Mouse (Mus musculus) layer of hippocampus, adult 2 months (tissue): ENCODE data around the gene Efcab11. TPM values are rescaled to one million over a fixed set of nuclear protein-coding genes. Genes with fewer than 3 reads are reported as not detected.

ENCODE experiments used
- DNase-seq, 2 experiments: peaks; one replicate each; pipeline ENCODE4 v3.0.0; 2022; ENCODE audit warnings: low spot score in 2 of 2
- H3K27ac ChIP-seq: fragments of 200-600 bp; 2 replicates; pipeline ENCODE4 v1.8.1; 2022
- H3K4me3 ChIP-seq: fragments of 200-600 bp; 2 replicates; pipeline ENCODE4 v1.8.1; 2022; ENCODE audit warnings: mild to moderate bottlenecking
- CTCF ChIP-seq: fragments of 200-600 bp; conservative IDR thresholded peaks from 2 replicates; pipeline ENCODE4 v1.8.1; 2022; ENCODE audit warnings: antibody characterized with exemption, mild to moderate bottlenecking, moderate library complexity
- total RNA-seq, 2 experiments: library from RNA; stranded (reverse); gene quantifications; 2 replicates each; pipeline ENCODE4 v1.2.3; 2021

Gene Efcab11
- total RNA-seq, 2 experiments from 2014 or later: 0.34 to 0.84 TPM

- no peak for TF ChIP-seq CTCF
- Histone ChIP-seq H3K4me3 (no peak overlapping the region), H3K27ac (no peak overlapping the region)
- DNase-seq: no peak
Measured at GRCm38 (mm10) chr12:99749391-99749790, 134.8 kb downstream of the Efcab11 start.

- DNase-seq: no peak
- no peak overlapping the region for H3K4me3 ChIP-seq
- H3K27ac ChIP-seq: no peak overlapping the region
- no peak for TF ChIP-seq CTCF
Measured at GRCm38 (mm10) chr12:99741631-99742030, 142.6 kb downstream of the Efcab11 start.

GRCm38 (mm10) chr12:99739211-99739610 lies 145.0 kb downstream of the Efcab11 start:
- H3K27ac ChIP-seq: no peak overlapping the region
- no peak for TF ChIP-seq CTCF
- no peak for DNase-seq

GRCm38 (mm10) chr12:99738256-99738655 lies 146.0 kb downstream of the Efcab11 start:
- no peak overlapping the region for H3K27ac ChIP-seq
- H3K4me3 ChIP-seq: no peak overlapping the region
- TF ChIP-seq CTCF: no peak
- DNase-seq: no peak

More at GRCm38 (mm10) chr12:99739211-99739610, 145.0 kb downstream of the Efcab11 start:
- H3K4me3 ChIP-seq: no peak overlapping the region

- Histone ChIP-seq H3K4me3 (no peak overlapping the region), H3K27ac (no peak overlapping the region)
- no peak for DNase-seq
- no peak for TF ChIP-seq CTCF
Measured at GRCm38 (mm10) chr12:99736971-99737370, 147.3 kb downstream of the Efcab11 start.

GRCm38 (mm10) chr12:99735172-99735571 lies 149.1 kb downstream of the Efcab11 start:
- Histone ChIP-seq H3K27ac (no peak overlapping the region), H3K4me3 (no peak overlapping the region)
- no peak for DNase-seq
- TF ChIP-seq CTCF: no peak

- Histone ChIP-seq H3K4me3 (no peak overlapping the region), H3K27ac (no peak overlapping the region)
- DNase-seq: no peak
- no peak for TF ChIP-seq CTCF
Measured at GRCm38 (mm10) chr12:99724206-99724605, 160.0 kb downstream of the Efcab11 start.

GRCm38 (mm10) chr12:99723791-99724190 lies 160.4 kb downstream of the Efcab11 start:
- no peak for DNase-seq
- Histone ChIP-seq H3K27ac (no peak overlapping the region), H3K4me3 (no peak overlapping the region)
- TF ChIP-seq CTCF: no peak

- no peak for TF ChIP-seq CTCF
- no peak overlapping the region for H3K27ac ChIP-seq
- no peak overlapping the region for H3K4me3 ChIP-seq
- peak; percentile 49 to 54 for DNase-seq
Measured at GRCm38 (mm10) chr12:99721318-99721717, 162.9 kb downstream of the Efcab11 start.

- no peak for TF ChIP-seq CTCF
- DNase-seq: no peak
- H3K27ac ChIP-seq: no peak overlapping the region
- H3K4me3 ChIP-seq: no peak overlapping the region
Measured at GRCm38 (mm10) chr12:99719777-99720176, 164.5 kb downstream of the Efcab11 start.

GRCm38 (mm10) chr12:99718161-99718560 lies 166.1 kb downstream of the Efcab11 start:
- no peak overlapping the region for H3K4me3 ChIP-seq
- no peak for DNase-seq
- no peak for TF ChIP-seq CTCF
- H3K27ac ChIP-seq: no peak overlapping the region

- H3K27ac ChIP-seq: no peak overlapping the region
- TF ChIP-seq CTCF: no peak
- H3K4me3 ChIP-seq: no peak overlapping the region
- DNase-seq: no peak
Measured at GRCm38 (mm10) chr12:99716038-99716610, 168.1 kb downstream of the Efcab11 start.

- DNase-seq: no peak
- H3K4me3 ChIP-seq: no peak overlapping the region
- TF ChIP-seq CTCF: no peak
- peak overlapping the region; percentile 19 for H3K27ac ChIP-seq
Measured at GRCm38 (mm10) chr12:99715129-99716037, 168.9 kb downstream of the Efcab11 start.

GRCm38 (mm10) chr12:99712214-99712613 lies 172.0 kb downstream of the Efcab11 start:
- TF ChIP-seq CTCF: no peak
- H3K27ac ChIP-seq: no peak overlapping the region
- H3K4me3 ChIP-seq: no peak overlapping the region
- no peak for DNase-seq
